Mouse (Mus musculus): ENCODE measurements at regions not wholly inside any gene's neighbourhood (a gene's known extent, or its start where the extent isn't known, plus 50 kb on each side); places are given as distances from the start of the nearest gene placed in this dataset.

DNA sequence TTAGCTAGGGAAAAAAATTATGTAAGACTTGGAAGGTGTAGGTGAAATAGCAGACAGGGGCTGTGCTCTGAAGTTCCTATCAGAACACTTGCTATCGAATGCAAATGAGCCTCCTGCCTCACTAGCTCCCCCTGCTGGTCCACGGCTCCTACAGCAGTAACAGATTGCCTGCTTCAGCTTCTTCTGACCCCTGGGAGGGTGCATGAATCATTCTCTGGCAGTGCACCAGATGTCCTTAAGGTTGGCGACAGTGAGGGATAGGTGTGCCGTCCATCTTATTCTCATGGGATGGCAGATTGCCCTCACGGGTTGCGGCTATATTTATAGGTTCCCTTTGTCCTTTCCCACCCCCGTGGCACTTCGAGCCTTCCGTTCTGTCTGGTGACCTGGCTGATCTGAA is 535.7 kb downstream of the Plekhb2 start:
- Histone ChIP-seq H3K9ac (no peak overlapping the region), H3K27ac (replicated peaks) (no peak overlapping the region), H3K4me2 (peak overlapping the region; percentile 28), H3K27me3 (no peaks in the 10 kb centered on the region), H3K36me3 (no peaks in the 10 kb centered on the region), H3K4me3 (no peak overlapping the region), H3K9me3 (no peaks in the 10 kb centered on the region), H3K4me1 (replicated peaks) (peaks cover 6% of the 10 kb centered on the region; the same call in 1 of the 2 replicates)
- WGBS, result 20% methylated on average over 9 of the region's 9 CpGs
- peak; percentile 45; the same call in 1 of the 2 replicates for ATAC-seq (ENCODE audit: low FRiP score, low read depth)

GRCm38 (mm10) chr1:35388181-35388580 is 538.4 kb downstream of the Plekhb2 start:
- no peak overlapping the region for H3K4me2 ChIP-seq
- H3K9me3 ChIP-seq, result no peaks in the 10 kb centered on the region
- no peak overlapping the region for H3K9ac ChIP-seq
- H3K36me3 ChIP-seq, result no peaks in the 10 kb centered on the region
- no peaks in the 10 kb centered on the region for H3K27me3 ChIP-seq
- H3K27ac ChIP-seq (replicated peaks), result no peak overlapping the region
- H3K4me1 ChIP-seq (replicated peaks), result peaks cover 13% of the 10 kb centered on the region
- no peak overlapping the region for H3K4me3 ChIP-seq
- 39% methylated on average over 6 of the region's 6 CpGs for WGBS
- no peak for ATAC-seq (ENCODE audit: low FRiP score, low read depth)

GRCm38 (mm10) chr1:35390371-35390770 is 540.6 kb downstream of the Plekhb2 start:
- Histone ChIP-seq H3K4me3 (no peak overlapping the region), H3K27me3 (no peaks in the 10 kb centered on the region), H3K36me3 (no peaks in the 10 kb centered on the region), H3K4me2 (no peak overlapping the region), H3K9ac (no peak overlapping the region), H3K27ac (replicated peaks) (no peak overlapping the region), H3K4me1 (replicated peaks) (peaks cover 17% of the 10 kb centered on the region), H3K9me3 (no peaks in the 10 kb centered on the region)
- no peak for ATAC-seq (ENCODE audit: low FRiP score, low read depth)
- WGBS, result 90% methylated on average over 4 of the region's 4 CpGs

- Histone ChIP-seq H3K27ac (replicated peaks) (no peak overlapping the region), H3K9ac (no peak overlapping the region), H3K36me3 (no peaks in the 10 kb centered on the region), H3K4me3 (no peak overlapping the region), H3K4me1 (replicated peaks) (peaks cover 12% of the 10 kb centered on the region), H3K4me2 (no peak overlapping the region), H3K9me3 (no peaks in the 10 kb centered on the region), H3K27me3 (no peaks in the 10 kb centered on the region)
- ATAC-seq (ENCODE audit: low FRiP score, low read depth), result no peak
- 64% methylated on average over 7 of the region's 7 CpGs for WGBS
Observed at GRCm38 (mm10) chr1:35390858-35391586, 541.2 kb downstream of the Plekhb2 start.

GRCm38 (mm10) chr1:35393550-35394118 is 543.9 kb downstream of the Plekhb2 start:
- WGBS, result 40% methylated on average over 6 of the region's 6 CpGs
- H3K4me3 ChIP-seq, result no peak overlapping the region
- H3K27me3 ChIP-seq, result no peaks in the 10 kb centered on the region
- H3K36me3 ChIP-seq, result no peaks in the 10 kb centered on the region
- H3K9ac ChIP-seq, result no peak overlapping the region
- no peak overlapping the region for H3K4me2 ChIP-seq
- no peaks in the 10 kb centered on the region for H3K9me3 ChIP-seq
- 0 out of 2 replicates have a peak, but pooled peaks have one; percentile 54 for ATAC-seq (ENCODE audit: low FRiP score, low read depth)
- peaks cover 12% of the 10 kb centered on the region for H3K4me1 ChIP-seq (replicated peaks)
- H3K27ac ChIP-seq (replicated peaks), result no peak overlapping the region

- Histone ChIP-seq H3K9me3 (no peaks in the 10 kb centered on the region), H3K27ac (replicated peaks) (no peak overlapping the region), H3K4me2 (no peak overlapping the region), H3K27me3 (no peaks in the 10 kb centered on the region), H3K4me3 (no peak overlapping the region), H3K9ac (no peak overlapping the region), H3K4me1 (replicated peaks) (peaks cover 25% of the 10 kb centered on the region), H3K36me3 (no peaks in the 10 kb centered on the region)
- WGBS, result 51% methylated on average over 11 of the region's 11 CpGs
- peak; percentile 61 for ATAC-seq (ENCODE audit: low FRiP score, low read depth)
Observed at GRCm38 (mm10) chr1:35400674-35401359, 551.0 kb downstream of the Plekhb2 start.

GRCm38 (mm10) chr1:35402995-35403394 is 553.2 kb downstream of the Plekhb2 start:
- H3K9ac ChIP-seq, result no peak overlapping the region
- no peak overlapping the region for H3K27ac ChIP-seq (replicated peaks)
- WGBS, result 68% methylated on average over 4 of the region's 4 CpGs
- no peaks in the 10 kb centered on the region for H3K36me3 ChIP-seq
- H3K9me3 ChIP-seq, result no peaks in the 10 kb centered on the region
- no peak overlapping the region for H3K4me2 ChIP-seq
- ATAC-seq (ENCODE audit: low FRiP score, low read depth), result no peak
- peaks cover 25% of the 10 kb centered on the region for H3K4me1 ChIP-seq (replicated peaks)
- no peak overlapping the region for H3K4me3 ChIP-seq
- H3K27me3 ChIP-seq, result no peaks in the 10 kb centered on the region

- ATAC-seq (ENCODE audit: low FRiP score, low read depth), result no peak
- Histone ChIP-seq H3K36me3 (no peaks in the 10 kb centered on the region), H3K27ac (replicated peaks) (no peak overlapping the region), H3K9me3 (no peaks in the 10 kb centered on the region), H3K4me2 (no peak overlapping the region), H3K4me3 (no peak overlapping the region), H3K9ac (no peak overlapping the region), H3K27me3 (no peaks in the 10 kb centered on the region), H3K4me1 (replicated peaks) (peaks cover 24% of the 10 kb centered on the region)
- whole genome bisulfite sequencing, result 68% methylated on average over 6 of the region's 6 CpGs
Observed at GRCm38 (mm10) chr1:35405418-35405817, 555.6 kb downstream of the Plekhb2 start.

DNA sequence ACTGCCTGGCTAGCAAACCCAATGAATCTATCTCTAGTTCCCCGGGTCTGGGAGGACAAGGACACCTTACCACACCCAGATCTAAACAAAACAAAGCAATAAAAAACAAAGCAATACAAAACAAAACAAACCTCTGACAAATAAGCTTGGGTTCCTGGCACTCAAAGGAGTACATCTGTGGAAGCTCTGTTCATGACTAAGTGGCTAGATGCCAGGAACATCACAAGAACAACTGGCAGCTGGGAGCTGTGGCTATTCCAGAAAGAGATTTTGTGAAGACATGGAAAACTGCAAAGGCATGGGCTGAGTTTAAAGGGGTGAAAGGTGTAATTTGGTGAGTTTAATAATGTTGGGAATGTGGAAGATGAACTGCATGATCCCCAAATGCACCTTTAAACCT is 565.9 kb downstream of the Plekhb2 start:
- WGBS, result 56% methylated on average over 1 of the region's 1 CpGs
- H3K4me3 ChIP-seq, result no peak overlapping the region
- H3K9me3 ChIP-seq, result no peaks in the 10 kb centered on the region
- H3K36me3 ChIP-seq, result no peaks in the 10 kb centered on the region
- H3K27me3 ChIP-seq, result no peaks in the 10 kb centered on the region
- H3K27ac ChIP-seq (replicated peaks), result no peak overlapping the region
- no peaks in the 10 kb centered on the region for H3K4me1 ChIP-seq (replicated peaks)
- no peak overlapping the region for H3K9ac ChIP-seq
- ATAC-seq (ENCODE audit: low FRiP score, low read depth), result no peak
- H3K4me2 ChIP-seq, result no peak overlapping the region

GRCm38 (mm10) chr1:35428126-35428840 is 578.5 kb downstream of the Plekhb2 start:
- 70% methylated on average over 8 of the region's 8 CpGs for WGBS
- peaks cover 3% of the 10 kb centered on the region for H3K9me3 ChIP-seq
- H3K4me3 ChIP-seq, result no peak overlapping the region
- H3K36me3 ChIP-seq, result no peaks in the 10 kb centered on the region
- ATAC-seq (ENCODE audit: low FRiP score, low read depth), result 0 out of 2 replicates have a peak, but pooled peaks have one; percentile 45
- no peaks in the 10 kb centered on the region for H3K4me1 ChIP-seq (replicated peaks)
- H3K9ac ChIP-seq, result no peak overlapping the region
- no peak overlapping the region for H3K27ac ChIP-seq (replicated peaks)
- H3K27me3 ChIP-seq, result no peaks in the 10 kb centered on the region
- H3K4me2 ChIP-seq, result no peak overlapping the region

DNA sequence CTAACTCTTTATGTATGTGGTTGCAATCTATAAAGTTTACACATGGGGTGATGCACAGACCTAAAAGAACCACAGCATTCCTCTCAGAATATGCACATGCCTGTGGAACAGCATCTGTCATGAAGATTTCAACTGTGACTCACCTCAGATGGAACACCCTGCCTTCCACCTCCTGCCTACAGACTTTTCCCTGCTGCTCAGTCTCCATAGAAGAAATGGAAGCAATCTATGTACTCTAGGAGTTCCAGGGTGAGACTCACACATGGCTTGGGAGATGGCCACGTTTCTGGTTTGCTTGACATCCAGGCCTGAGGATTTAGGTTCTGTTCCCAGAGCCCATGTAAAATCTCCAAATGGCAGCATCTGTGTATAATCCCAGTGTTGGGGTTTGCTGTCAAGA is 579.7 kb downstream of the Plekhb2 start:
- Histone ChIP-seq H3K27ac (replicated peaks) (no peak overlapping the region), H3K36me3 (no peaks in the 10 kb centered on the region), H3K4me1 (replicated peaks) (no peaks in the 10 kb centered on the region), H3K4me3 (no peak overlapping the region), H3K4me2 (no peak overlapping the region), H3K9ac (no peak overlapping the region), H3K9me3 (peaks cover 3% of the 10 kb centered on the region), H3K27me3 (no peaks in the 10 kb centered on the region)
- no peak for ATAC-seq (ENCODE audit: low FRiP score, low read depth)
- WGBS, result 94% methylated on average over 1 of the region's 1 CpGs

DNA sequence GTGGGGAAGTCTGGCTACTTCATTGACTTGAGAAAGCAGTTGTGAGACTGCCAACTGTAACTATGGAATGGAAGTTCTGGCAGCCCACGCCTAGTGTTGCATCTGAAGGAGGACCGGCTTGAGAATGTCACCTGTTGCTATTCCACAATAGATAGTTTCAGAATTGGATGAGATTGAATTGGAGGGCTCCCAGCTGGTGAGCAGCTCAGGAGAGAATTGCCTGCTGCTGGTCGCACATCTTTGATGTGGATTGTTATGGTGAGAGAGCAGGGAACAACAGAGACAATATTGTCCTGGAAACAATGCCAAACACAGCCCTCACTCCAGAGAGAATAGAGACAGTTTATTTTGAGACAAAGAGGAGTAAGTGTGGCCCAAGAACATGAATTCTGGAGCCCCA is 585.9 kb downstream of the Plekhb2 start:
- Histone ChIP-seq H3K4me1 (replicated peaks) (no peaks in the 10 kb centered on the region), H3K27me3 (no peaks in the 10 kb centered on the region), H3K4me2 (no peak overlapping the region), H3K27ac (replicated peaks) (no peak overlapping the region), H3K9me3 (peaks cover 3% of the 10 kb centered on the region), H3K9ac (no peak overlapping the region), H3K36me3 (no peaks in the 10 kb centered on the region), H3K4me3 (no peak overlapping the region)
- no peak for ATAC-seq (ENCODE audit: low FRiP score, low read depth)
- WGBS, result 60% methylated on average over 3 of the region's 3 CpGs

All from hindbrain, embryonic 15.5 days (tissue).